Mouse (Mus musculus) brain, embryonic 14.5 days (tissue): Measurements from ENCODE around the gene Kera.

Experiments used
- CTCF ChIP-seq: fragments of 200-500 bp; IDR thresholded peaks from 2 replicates; pipeline ENCODE4 v1.5.1; 2012; ENCODE audit warnings: inconsistent platforms, mild to moderate bottlenecking, moderate library complexity, borderline replicate concordance; ENCODE audit not compliant: insufficient read depth, insufficient read length; ENCODE audit errors: extremely low read depth
- POLR2A ChIP-seq: fragments of 200-500 bp; IDR thresholded peaks from 2 replicates; pipeline ENCODE4 v1.6.1; 2012; ENCODE audit warnings: mild to moderate bottlenecking, inconsistent platforms, borderline replicate concordance; ENCODE audit not compliant: poor library complexity, insufficient read depth, insufficient read length, severe bottlenecking; ENCODE audit errors: extremely low read depth

DNA sequence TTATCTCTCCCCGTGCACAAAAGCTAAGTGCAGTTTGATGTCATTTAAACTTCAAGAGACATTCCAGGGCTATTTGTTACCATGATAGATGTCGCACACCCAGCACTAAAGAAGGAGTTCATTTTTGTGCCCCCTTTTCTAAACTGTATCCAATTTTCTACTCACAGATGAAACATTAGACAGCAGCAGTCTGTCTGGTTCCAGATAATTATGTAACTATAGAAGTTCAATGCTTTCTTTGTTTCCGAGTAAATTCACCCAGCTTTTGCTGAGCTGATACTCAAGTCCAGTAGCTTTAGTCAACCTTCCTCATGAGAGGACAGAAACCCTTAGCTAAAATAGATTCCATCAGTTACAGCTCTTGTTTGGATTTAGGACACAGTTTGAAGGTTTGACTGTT lies 22.5 kb upstream of the Kera start:
- TF ChIP-seq CTCF (no peak), POLR2A (no peak)
